Mouse (Mus musculus) activated CD4-positive, CD25-positive, alpha-beta regulatory T cell, adult 4 months (primary cell): ENCODE data around the gene Eef1a2. TPM values are rescaled to one million over a fixed set of nuclear protein-coding genes. Genes with fewer than 3 reads are reported as not detected.

Source experiments
- ATAC-seq: one replicate; pipeline ENCODE4 v1.8.0; 2017
- polyA plus RNA-seq, 2 experiments: library from polyadenylated mRNA; unstranded; fragments of 100-300 nt; shearing (Covaris generic); gene quantifications; one replicate each; pipeline ENCODE4 v1.2.1; 2017

Gene Eef1a2
- polyA plus RNA-seq, 2 experiments from 2014 or later, result not detected

DNA sequence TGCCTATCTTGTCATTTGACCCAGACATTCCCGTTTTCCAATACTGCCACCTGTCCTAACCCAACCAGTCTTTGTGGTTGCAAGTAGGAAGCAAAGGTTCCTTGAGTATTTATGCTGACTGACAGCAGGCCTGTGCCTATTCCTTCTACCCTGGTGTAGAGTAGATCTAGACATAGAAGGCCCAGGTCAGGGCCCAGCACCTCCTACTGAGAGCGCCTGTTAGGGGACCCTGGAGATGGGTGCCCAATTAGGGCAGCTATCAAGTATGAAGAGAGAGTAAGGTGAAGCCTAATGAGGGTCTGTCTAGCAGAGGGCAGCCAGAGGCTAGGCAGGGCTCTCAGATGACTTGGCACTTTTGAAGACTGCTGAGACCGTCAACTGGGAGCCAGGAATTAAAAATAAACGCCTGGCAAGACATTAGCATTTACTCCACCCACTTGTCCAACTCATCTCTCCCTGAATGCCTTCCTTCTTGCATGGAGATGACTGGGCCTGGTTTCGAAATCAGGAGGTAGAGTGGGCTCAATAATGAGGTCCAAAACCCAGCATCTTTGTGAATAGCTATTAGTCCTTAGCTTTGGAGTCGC, 995 bp upstream of the Eef1a2 start:
- no peak for ATAC-seq

DNA sequence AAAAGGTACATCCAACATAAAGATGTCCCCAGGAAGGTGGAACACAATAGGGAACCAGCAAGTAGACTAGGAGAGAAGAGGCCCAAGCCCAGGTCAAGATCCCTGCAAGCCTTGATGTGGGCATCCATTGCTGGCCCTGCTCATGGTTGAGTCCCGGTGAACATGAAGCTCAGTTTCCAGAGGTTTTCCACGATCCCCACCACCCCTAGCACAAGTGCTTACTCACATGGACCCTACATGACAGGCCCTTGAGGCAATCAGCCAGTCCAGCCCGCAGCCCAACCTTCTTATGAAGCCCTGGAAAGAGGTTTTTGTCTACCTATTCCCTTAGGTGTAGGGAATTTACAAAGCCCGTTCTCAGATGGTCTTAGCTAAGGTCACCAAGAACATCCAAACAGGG, 366 bp upstream of the Eef1a2 start:
- ATAC-seq, result no peak

GRCm38 (mm10) chr2:181155801-181156200, 1.0 kb downstream of the Eef1a2 start:
- no peak for ATAC-seq

GRCm38 (mm10) chr2:181154831-181155415, 1.9 kb downstream of the Eef1a2 start:
- ATAC-seq, result no peak

DNA sequence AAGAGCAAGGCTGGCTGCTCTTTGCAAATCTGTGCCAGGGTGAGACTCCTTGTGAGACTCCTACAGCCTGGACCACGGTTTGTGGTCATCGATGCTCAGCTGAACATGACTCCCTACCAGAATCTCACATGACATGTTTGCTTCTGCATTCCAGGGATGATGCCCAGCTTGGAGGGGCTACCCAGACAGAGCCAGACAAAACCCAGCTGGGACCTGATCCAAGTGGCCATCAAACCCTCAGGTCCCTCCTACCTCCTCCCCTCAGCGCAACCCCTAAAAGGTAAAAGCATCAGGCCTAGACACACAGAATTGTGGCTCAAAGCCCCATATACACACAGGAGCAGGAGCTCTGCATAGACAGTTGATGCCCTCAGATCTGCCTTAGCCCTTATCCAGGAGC, 2.5 kb downstream of the Eef1a2 start:
- no peak for ATAC-seq

GRCm38 (mm10) chr2:181153837-181154236, 3.0 kb downstream of the Eef1a2 start:
- no peak for ATAC-seq

- no peak for ATAC-seq
Observed at GRCm38 (mm10) chr2:181153131-181153530, 3.7 kb downstream of the Eef1a2 start.

DNA sequence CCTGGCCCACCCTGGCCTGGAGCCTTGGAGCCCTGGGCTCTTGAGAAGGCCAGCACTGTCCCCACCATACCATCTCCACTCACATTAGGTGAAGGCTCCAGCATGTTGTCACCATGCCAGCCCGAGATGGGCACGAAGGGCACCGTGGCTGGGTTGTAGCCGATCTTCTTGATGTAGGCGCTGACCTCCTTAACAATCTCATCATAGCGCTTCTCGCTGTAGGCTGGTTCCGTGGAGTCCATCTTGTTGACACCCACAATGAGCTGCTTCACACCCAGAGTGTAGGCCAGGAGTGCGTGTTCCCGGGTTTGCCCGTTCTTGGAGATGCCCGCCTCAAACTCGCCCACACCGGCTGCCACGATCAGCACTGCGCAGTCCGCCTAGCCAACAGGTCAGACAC, 4.1 kb downstream of the Eef1a2 start:
- no peak for ATAC-seq

- ATAC-seq, result no peak
Observed at GRCm38 (mm10) chr2:181150281-181150680, 6.5 kb downstream of the Eef1a2 start.

DNA sequence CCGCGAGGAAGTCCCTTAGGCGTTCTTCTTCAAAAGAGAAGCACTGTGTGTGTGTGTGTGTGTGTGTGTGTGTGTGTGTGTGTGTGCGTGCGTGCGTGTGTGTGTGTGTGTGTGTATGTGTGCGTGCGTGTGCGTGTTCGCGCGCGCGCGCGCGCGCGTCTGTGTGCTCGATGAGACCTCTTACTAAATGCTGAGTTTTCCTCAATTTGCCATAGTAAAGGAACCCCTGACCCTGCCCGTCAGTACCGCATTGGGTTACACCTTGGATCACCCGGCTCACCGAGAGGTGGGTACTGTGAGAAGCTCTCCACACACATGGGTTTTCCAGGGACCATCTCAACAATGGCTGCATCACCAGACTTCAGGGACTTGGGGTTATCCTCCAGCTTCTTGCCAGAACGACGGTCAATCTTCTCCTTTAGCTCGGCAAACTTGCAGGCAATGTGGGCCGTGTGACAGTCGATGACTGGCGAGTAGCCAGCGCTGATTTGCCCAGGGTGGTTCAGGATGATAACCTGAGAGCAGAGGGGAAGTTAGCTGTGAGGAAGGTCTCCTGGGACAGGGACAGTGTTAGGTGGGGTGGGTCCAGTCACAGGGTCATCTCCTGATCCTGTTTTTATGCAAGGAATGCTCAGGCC, 8.4 kb downstream of the Eef1a2 start:
- no peak for ATAC-seq

DNA sequence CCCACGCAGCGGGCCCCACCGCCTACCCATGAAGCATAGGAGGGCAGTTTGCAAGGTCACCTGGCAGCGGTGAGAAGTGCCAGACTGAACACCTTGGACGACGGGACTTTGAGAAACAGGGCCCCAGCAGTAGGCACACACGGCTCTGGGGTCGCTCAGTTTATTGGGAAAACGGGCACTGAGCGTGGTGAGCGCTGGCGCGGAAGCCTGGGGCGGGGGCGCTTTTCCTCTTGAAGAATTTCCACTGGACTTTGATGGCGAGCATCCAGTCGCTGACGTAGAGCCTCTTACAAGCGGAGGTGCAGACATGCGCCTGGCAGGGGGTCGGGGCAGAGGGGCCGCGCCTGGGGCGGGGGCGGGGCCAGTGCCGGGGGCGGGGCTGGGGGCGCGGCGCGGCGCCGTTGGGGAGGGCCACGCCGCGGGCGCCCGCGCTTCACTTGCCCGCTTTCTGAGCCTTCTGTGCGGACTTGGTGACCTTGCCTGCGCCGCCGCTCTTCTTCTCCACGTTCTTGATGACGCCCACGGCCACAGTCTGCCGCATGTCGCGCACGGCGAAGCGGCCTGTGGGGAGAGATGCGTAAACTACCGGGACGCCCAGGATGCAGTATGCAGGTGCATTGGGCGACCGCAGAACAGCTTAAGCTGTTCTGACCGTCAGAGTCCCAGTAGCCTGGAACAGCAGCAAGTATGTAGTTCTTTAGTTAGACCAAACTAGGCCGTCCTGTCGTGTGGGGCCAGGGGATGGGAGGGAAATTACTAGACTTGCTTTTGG, 9.1 kb downstream of the Eef1a2 start:
- ATAC-seq, result no peak

DNA sequence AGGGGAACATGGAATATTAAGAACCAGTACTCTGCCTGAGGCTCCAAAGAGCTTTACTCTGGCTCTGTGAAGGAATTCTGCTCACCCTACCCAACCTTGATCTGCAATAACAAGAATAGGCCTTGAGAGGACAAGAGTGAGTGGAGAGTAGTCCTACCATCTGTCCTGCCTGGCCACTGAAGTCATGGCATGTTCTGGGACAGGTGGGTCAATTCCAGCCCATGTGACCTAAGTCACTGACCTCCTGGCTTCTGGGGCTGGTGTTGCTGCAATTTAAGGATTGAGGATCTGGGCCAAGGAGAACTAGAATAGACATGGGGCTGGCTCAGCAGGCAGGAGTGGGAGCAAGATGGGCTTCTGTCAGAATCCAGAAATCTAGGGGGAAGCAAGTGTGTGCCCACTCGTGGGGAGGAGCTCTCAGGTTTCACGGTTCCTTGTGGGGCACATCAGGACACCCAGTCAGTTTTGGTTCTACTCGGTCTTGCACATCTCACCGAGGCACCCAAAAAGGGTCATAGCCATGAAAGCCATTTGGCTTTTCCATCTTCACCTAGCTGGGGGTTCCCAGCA, 9.8 kb downstream of the Eef1a2 start:
- ATAC-seq, result no peak

- no peak for ATAC-seq
Observed at GRCm38 (mm10) chr2:181144675-181145074, 12.1 kb downstream of the Eef1a2 start.

- no peak for ATAC-seq
Observed at GRCm38 (mm10) chr2:181143509-181144276, 13.1 kb downstream of the Eef1a2 start.

- no peak for ATAC-seq
Observed at GRCm38 (mm10) chr2:181142703-181143135, 14.1 kb downstream of the Eef1a2 start.

DNA sequence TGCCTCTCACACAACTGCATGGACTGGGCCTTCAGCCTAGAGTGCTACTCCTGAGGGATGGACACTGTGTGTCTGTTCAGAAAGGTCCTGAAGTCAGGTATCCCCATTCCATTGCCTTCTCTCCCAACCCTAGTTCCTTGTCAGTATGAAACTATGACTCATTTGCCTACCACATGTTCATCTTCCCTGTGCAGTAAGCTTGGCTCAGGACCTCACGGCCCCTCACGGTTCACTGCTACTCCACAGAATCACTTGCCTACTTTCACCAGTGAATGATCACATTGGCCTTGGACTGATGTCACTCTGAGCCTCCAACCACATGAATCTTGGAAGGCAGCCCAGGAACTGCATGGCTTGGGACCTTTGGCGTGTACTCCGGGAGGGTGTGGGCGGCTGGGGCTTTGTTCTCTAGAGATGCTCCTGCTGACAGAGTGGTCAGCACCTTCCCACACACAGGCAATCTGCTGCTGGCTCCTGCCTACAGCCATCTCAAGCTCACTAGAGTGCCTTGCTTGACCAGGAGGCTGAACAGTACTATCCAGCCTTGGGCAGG, 17.1 kb downstream of the Eef1a2 start:
- no peak for ATAC-seq

GRCm38 (mm10) chr2:181136934-181137333, 19.9 kb downstream of the Eef1a2 start:
- ATAC-seq, result no peak

GRCm38 (mm10) chr2:181135446-181135818, 21.4 kb downstream of the Eef1a2 start:
- no peak for ATAC-seq

DNA sequence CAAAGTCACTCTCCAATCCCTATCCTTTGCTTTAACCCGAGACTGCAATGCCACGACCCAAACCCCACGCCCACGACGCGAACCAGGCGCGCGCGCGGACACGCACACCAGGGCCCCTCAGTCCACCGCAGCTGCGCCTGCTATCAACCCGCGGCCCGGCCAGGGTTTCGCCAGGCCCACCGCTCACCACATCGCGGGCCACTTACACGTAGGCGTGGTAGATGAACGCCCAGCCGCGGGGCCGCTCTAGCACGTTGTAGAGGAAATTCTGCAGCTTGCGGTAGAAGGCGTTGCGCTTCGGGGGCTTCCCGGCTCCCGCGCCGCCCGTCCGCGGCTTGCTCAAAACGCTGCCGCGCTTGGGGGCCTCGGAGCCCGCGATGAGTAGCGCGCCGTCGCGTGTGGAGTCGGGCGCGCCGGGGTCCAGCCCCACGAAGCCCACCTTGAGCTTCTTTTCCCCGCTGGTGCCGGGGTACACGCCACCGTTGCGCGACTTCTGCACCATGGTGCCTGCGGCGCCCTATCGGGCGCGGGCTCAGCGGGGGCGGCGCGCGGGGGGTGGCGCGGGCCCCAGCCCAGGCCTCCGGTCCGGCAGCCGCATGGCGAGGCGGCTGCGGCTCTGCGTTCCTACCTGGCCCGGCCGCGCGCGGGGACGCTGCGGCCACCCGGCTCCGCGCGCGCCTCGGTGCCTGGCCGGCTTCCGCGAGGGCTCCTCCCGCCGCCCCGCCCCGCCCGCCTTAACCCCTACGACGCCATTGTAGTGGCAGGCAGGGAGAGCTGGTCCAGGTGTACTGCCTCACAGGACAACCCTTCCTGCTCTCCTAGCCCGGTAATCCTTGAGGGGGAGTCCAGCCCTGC, 22.0 kb downstream of the Eef1a2 start, which contains the start of gene Kcnq2:
Gene Kcnq2, minus strand, starts transcription at position 710 of the 855 bp plus-strand sequence.
- no peak for ATAC-seq

- no peak for ATAC-seq
Observed at GRCm38 (mm10) chr2:181133837-181134590, 22.8 kb downstream of the Eef1a2 start.
